Mouse (Mus musculus): ENCODE data around the gene Olfr1428.

The Olfr1428 gene

DNA sequence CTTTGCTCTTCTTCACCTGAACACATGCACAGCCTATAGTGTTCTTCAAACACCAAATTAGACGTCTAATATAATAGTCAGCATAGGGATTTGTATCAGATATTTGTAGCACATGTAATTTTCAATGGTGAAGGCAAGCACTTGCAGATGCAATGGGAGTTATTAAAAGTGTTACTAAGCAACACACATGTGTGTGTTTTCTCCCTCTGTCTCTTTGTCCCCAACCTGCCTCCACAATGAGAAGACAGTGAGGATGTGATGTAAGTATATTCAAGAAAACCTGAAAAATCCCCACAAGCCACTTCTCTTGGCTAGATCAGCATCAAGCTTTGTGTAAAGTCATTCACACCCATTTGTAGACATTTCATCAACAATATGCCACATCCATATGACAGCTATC, at the start of gene Olfr1428:
Olfr1428 (minus strand) TSS at position 101 of the 400 bp plus-strand sequence.
- 71% methylated on average over 1 of the region's 1 CpGs for WGBS

DNA sequence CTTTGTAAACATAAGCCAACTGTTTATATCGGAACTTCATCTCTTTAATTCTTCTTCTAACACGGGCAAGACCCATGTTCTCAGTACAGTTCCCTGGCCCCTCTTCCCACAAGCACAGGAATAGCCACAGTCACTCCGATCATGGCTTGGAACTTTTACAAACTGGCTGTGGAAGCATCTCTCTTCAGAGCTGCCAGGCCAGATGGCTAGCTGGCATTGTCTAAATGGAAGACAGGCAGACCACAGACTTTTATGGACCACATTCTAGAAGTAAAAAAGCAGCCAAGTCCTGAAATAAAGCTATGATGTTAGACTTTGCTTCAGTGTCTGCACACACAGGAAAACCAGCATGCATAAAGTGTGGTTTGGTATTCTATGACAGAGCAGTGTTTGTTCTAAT, 29.8 kb upstream of the Olfr1428 start:
- 39% methylated on average over 3 of the region's 3 CpGs for WGBS

DNA sequence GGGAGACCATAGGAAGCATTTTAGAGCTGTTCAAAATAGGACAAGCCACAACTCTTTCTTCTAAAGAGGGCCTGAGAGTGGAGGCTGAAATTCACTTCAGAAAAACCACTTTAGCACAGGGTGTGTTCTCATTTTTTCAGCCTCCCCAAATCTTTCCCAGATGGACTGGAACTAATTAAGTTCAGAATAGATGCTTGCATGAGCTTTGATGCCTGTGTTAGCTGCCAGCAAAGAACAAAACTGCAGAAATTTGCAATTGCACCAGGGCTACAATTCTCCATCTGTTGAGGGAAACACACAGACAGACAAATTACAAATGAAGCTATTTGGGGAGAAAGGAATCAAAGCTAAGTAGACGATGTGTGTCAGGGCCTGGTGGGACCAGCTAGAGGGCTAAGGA, 27.7 kb upstream of the Olfr1428 start:
- WGBS = 15% methylated on average over 1 of the region's 1 CpGs

DNA sequence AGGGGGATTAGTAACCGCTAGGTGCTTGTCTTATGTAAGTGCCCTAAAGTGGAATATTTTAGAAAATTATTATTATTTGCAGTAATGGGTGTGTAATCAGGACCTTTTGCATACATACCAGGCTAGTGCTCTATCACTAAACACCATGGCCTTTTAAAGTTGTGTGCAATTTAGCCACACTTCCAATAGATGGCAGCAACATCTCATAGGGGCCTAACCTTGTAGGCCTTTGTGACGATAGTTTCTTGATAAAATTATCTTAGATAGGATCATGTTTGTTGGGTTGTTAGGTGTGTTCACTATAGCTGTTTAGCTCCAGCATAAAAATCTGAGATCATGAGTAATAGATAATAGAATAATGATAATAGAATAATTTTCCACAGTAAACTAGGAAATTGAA, 18.6 kb upstream of the Olfr1428 start:
- WGBS = 33% methylated on average over 2 of the region's 2 CpGs

DNA sequence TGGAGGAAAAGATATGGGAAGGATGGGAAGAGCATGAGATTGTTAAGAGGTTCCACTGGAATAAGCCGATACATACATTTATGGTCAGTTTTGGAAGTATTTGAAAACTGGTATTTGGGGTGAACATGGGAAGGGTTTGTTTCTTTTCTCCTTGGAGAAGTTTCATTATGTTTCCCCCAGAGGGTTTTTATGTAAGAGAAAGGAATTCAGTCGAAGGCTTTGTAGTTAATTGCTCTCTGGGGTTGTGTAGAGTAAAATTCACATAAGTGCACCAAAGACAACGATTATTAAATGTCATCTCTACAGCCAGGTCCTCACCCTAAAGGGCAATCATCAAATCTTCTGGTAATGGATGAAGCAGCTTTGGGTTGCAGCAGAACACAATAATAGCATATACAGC, 7.4 kb upstream of the Olfr1428 start, which contains the start of gene Olfr76:
Olfr76 (minus strand) TSS at position 101 of the 400 bp plus-strand sequence.
- WGBS = 84% methylated on average over 3 of the region's 3 CpGs

DNA sequence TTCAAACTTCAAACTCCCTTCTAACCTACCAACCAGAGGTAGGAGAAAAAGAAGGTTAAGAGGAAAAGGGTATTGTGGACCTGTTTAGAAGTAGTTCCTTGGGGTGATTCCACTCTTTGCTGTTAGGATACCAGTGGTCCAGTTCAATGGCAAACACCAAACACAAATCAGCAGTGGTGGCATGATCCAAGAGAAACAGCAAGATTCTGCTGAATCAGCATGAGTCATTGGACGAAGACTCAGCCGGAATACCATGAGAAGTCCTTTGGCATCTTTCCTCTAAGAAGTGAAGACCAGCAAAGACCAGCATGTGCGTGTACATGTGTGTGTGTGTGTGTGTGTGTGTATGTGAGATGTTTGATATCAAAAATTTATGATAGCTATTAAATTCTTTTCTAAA, 767 bp upstream of the Olfr1428 start:
- 91% methylated on average over 3 of the region's 3 CpGs for WGBS

DNA sequence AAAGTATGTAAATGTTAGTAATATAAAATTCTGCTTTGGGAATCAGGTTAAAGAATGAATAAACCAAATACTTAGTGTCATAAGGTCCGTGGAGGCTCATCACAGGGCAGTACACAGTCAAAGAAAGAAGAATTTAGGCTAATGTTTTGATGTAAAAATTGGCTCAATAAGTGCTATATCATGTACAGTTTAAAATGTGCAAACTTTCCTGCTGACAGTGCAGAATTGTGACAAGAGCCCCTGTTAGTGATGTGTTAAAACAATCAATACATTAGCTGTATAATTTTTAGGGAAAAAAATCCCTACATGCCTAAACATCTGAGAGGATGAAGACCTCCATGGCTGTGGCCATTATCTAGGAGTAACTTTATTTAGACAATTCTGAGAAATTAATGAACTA, 1.9 kb downstream of the Olfr1428 start:
- 64% methylated on average over 1 of the region's 1 CpGs for WGBS

DNA sequence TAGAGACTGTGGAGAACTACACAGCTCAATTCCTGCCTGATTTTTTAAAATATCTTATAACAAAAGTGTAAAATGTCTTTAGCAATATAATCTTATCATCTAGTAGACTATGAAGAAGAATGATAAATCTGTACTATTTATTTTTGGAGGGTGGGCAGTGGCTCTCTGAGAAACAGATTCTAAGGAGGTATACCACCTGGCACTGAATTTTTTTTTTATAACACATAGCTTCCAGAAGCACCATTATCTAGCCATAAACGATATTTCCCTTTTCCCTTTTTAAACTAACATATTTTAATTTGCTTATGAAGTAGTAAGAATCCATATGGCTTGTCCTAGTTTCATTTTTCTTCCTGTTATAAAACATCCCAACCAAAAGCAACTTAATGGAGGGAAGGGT, 11.2 kb downstream of the Olfr1428 start:
- WGBS = 31% methylated on average over 1 of the region's 1 CpGs

DNA sequence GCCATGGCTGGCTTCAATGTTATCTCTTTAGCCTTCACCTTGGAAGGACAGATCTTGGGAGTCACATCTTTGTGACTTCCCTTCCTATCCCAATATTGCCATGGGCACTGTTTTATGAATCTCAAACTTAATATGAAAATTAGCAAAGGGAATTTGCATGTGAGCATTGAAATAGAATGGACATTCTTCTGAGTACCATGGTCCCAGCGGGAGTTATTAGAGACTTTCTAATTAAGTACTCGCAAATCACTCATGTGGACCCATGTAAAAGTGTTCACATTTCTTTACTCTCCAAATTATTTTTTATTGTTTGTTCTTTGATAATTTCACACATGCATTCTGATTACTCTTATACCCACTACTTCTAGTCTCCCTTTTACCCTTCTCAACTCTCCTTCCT, 12.5 kb downstream of the Olfr1428 start, which contains the start of gene Olfr1427:
Olfr1427 (minus strand) TSS at position 101 of the 400 bp plus-strand sequence.
- 93% methylated on average over 2 of the region's 2 CpGs for WGBS

DNA sequence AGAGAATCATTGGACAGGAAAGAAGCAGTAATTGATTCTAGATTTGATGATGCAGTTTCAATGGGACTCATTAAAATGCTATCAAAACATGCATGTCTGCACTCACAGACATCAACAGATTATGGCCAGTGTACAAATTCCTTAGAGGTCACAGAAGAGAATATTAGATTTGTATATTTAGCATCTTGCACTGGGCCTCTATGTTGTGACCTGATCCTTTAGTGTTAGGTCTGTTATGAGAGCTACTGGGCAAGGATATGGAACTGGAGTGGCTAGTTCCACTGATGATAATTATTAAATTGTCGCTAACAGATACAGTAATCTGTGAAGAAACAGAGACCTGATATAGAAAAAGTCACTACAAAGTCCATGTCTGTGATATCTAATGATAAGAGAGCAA, 23.8 kb downstream of the Olfr1428 start, which contains the start of gene Olfr1426:
Olfr1426 (minus strand) TSS at position 101 of the 400 bp plus-strand sequence.
- WGBS = 86% methylated on average over 1 of the region's 1 CpGs

DNA sequence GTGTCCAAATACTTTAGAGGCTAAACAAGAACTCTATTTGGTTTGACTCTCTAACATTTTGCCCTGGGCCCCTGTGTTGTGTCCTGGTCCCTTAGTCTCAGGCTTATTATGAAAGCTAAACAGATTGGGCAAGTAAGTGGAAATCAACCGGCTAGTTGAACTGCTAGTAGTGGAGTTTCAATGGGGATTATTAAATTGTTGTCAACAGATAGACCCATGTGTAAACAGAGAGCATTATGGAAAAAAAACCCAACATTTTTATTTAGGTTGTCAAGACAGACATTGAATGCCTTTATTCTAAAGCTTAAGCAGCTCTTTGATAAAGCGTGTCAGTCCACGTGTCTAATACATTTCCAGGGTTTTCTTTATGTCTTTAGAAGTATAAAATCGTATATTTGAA, 38.1 kb downstream of the Olfr1428 start, which contains the start of gene Olfr1425:
Olfr1425 (minus strand) TSS at position 101 of the 400 bp plus-strand sequence.
- 84% methylated on average over 4 of the region's 4 CpGs for WGBS

DNA sequence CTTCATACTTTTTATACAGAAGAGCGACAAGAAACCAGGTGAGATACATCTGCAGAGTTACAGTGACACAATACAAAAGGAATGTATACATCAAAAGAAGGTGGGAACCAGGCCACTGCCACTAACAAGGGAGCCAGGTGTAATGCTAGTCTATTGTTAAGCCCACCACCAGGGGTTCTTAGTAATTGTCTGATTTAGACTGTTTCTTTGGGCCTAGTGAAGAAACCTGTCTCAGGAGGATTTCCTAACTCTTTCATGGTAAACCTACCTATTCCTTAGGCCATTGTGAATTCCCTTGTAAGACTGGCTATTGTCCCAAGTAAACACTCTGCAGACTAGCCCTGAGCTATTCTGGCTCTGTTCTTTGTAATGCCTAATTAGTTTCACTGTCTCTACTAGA, 46.2 kb downstream of the Olfr1428 start:
- WGBS = 88% methylated on average over 1 of the region's 1 CpGs

DNA sequence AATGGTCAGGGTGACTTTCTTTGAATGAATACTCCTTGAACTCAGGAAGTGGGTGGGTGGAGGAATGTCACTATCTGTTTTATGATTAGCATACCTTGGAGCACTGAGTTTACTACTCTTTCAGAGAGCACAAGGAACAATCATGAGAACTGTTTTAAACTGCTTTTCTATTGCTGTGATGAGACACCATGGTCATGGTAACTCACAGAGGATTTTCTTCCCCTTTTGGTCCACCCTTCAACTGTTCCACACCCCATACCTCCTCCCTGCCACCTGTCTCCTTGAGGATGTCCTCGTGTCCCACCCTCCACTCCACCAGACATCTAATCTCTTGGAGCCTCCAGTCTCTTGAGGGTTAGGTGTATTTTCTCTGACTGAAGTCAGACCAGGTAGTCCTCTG, 47.9 kb downstream of the Olfr1428 start:
- 69% methylated on average over 1 of the region's 1 CpGs for WGBS

DNA sequence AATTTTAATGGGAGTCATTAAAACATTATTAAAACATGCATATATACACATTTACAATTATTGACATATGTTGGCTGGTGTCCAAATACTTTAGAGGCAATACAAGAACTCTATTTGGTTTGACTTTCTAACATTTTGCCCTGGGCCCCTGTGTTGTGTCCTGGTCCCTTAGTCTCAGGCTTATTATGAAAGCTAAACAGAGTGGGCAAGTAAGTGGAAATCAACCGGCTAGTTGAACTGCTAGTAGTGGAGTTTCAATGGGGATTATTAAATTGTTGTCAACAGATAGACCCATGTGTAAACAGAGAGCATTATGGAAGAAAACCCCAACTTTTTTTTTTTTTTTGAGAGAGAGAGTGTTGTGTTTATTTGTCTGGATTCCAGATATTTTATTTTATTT, 53.1 kb downstream of the Olfr1428 start, which contains the start of gene Olfr1424:
Olfr1424 (minus strand) TSS at position 101 of the 400 bp plus-strand sequence.
- 89% methylated on average over 1 of the region's 1 CpGs for WGBS

All from cerebral cortex, adult 2 months (tissue).